Mouse (Mus musculus) ES-Bruce4 (cell line): ENCODE measurements around the gene Hmgcs1.

Source experiments
- CTCF ChIP-seq: IDR thresholded peaks from one replicate; pipeline ENCODE4 v1.8.1; 2011; ENCODE audit warnings: low read depth, low read length
- EP300 ChIP-seq: IDR thresholded peaks from 2 replicates; pipeline ENCODE4 v1.6.1; 2011; ENCODE audit warnings: low read depth, low read length; ENCODE audit not compliant: insufficient read depth
- POLR2A ChIP-seq: IDR thresholded peaks from one replicate; pipeline ENCODE4 v1.8.1; 2011; ENCODE audit warnings: low read length; ENCODE audit not compliant: insufficient read depth

DNA sequence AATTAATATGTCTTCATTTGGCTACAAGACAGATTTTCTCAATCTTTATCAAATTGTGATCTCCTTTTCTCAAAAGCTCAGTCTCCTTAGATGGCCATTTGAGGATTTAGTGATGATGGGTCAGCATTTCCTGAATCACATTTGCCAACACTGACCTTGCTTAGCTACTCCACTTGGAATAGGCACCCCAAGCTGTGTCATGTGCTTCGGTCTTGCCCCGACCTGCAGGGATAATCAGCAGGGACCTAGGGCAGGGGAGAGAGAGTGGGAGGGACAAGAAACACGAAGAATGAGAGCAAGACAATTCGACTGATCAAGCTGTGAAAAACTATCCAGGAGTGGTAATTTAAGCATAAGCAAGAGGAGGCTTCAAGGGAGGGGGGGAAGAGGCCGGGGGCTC is 45.4 kb upstream of the Hmgcs1 start:
- TF ChIP-seq EP300 (no peak), CTCF (no peak), POLR2A (no peak)
